Mouse (Mus musculus): ENCODE results near the gene Ndufs1. TPM values are rescaled to one million over a fixed set of nuclear protein-coding genes. Genes with fewer than 3 reads are reported as not detected.

Ndufs1 gene
- total RNA-seq, 1 experiment from 2014 or later, result 101 TPM

Other genes with a start within 250 kb of the Ndufs1 start
- 35.7 and 40.6 TPM in 2 replicates for gene Ino80d, start 62.2 kb downstream of the Ndufs1 start, total RNA-seq (2017)
- gene Eef1b2, start within 50 bp of the Ndufs1 start, total RNA-seq (2017), result 961 and 999 TPM in 2 replicates
- gene Gpr1, start 37.7 kb upstream of the Ndufs1 start, total RNA-seq (2017), result not detected in 2 replicates
- gene Zdbf2, start 96.4 kb upstream of the Ndufs1 start, total RNA-seq (2017), result 0.12 TPM in 1 of 2 replicates, not detected in the other

Data from neutrophil, adult 5-6 weeks (primary cell).